Mouse (Mus musculus) MEL (cell line): ENCODE results near the gene Gm17268. TPM values are rescaled to one million over a fixed set of nuclear protein-coding genes. Genes with fewer than 3 reads are reported as not detected.

Source experiments
- DNase-seq: peaks from one replicate; pipeline ENCODE4 v3.0.0; 2011; ENCODE audit warnings: low read depth, low spot score
- H3K27ac ChIP-seq: 2 replicates; pipeline ENCODE4 v1.5.1; 2012; ENCODE audit warnings: low read depth, mild to moderate bottlenecking, control low read depth, low read length, moderate library complexity; ENCODE audit not compliant: control insufficient read depth
- H3K27me3 ChIP-seq, 2 experiments: fragments of 150-350 bp in 1 of 2; sonication (generic) in 1 of 2; 2 replicates each; pipeline ENCODE4 v1.6.1; 2012; ENCODE audit warnings: low read length in 2 of 2, mild to moderate bottlenecking in 2 of 2, improper control_type of control experiment in 1 of 2, moderate library complexity in 1 of 2; ENCODE audit not compliant: insufficient read depth in 2 of 2, control insufficient read depth in 1 of 2
- H3K36me3 ChIP-seq, 2 experiments: 2 replicates each; pipeline ENCODE4 v1.6.1; 2012 to 2014; ENCODE audit warnings: low read length in 2 of 2, improper control_type of control experiment in 1 of 2, inconsistent platforms in 1 of 2, mild to moderate bottlenecking in 1 of 2; ENCODE audit not compliant: insufficient read depth in 2 of 2, control insufficient read depth in 1 of 2
- H3K4me1 ChIP-seq, 2 experiments: fragments of 150-350 bp in 1 of 2; sonication (generic) in 1 of 2; 2 replicates each; pipeline ENCODE4 v1.6.1; 2012; ENCODE audit warnings: low read length in 2 of 2, improper control_type of control experiment in 1 of 2, mild to moderate bottlenecking in 1 of 2; ENCODE audit not compliant: insufficient read depth in 2 of 2, control insufficient read depth in 1 of 2
- H3K4me3 ChIP-seq, 2 experiments: fragments of 150-350 bp in 1 of 2; sonication (generic) in 1 of 2; 2 replicates each; pipeline ENCODE4 v1.5.1; 2012; ENCODE audit warnings: low read depth in 2 of 2, low read length in 2 of 2, mild to moderate bottlenecking in 2 of 2, moderate library complexity in 2 of 2, control low read depth in 1 of 2, improper control_type of control experiment in 1 of 2; ENCODE audit not compliant: control insufficient read depth in 1 of 2, insufficient read depth in 1 of 2
- H3K79me2 ChIP-seq: 2 replicates; pipeline ENCODE4 v1.6.1; 2012; ENCODE audit warnings: mild to moderate bottlenecking, low read length, moderate library complexity; ENCODE audit not compliant: control insufficient read depth, poor library complexity, insufficient read depth
- H3K9ac ChIP-seq: 2 replicates; pipeline ENCODE4 v1.6.1; 2012; ENCODE audit warnings: low read depth, mild to moderate bottlenecking, control low read depth, low read length, moderate library complexity; ENCODE audit not compliant: control insufficient read depth, poor library complexity, severe bottlenecking
- H3K9me3 ChIP-seq: fragments of 150-350 bp; sonication (generic); replicated peaks from 2 replicates; pipeline ENCODE4 v1.6.1; 2012; ENCODE audit warnings: mild to moderate bottlenecking, low read length, improper control_type of control experiment, moderate library complexity; ENCODE audit not compliant: insufficient read depth
- BHLHE40 ChIP-seq: IDR thresholded peaks from 2 replicates; pipeline ENCODE4 v1.6.1; 2012; ENCODE audit warnings: low read depth, mild to moderate bottlenecking, inconsistent platforms, low read length, improper control_type of control experiment, borderline replicate concordance
- CHD1 ChIP-seq: IDR thresholded peaks from 2 replicates; pipeline ENCODE4 v1.6.1; 2012; ENCODE audit warnings: low read depth, mild to moderate bottlenecking, inconsistent platforms, low read length, improper control_type of control experiment
- ELF1 ChIP-seq: IDR thresholded peaks from 2 replicates; pipeline ENCODE4 v1.6.1; 2014; ENCODE audit warnings: low read depth, mild to moderate bottlenecking, inconsistent platforms, low read length, improper control_type of control experiment, moderate library complexity
- EP300 ChIP-seq, 2 experiments: IDR thresholded peaks; 2 replicates each; pipeline ENCODE4 v1.6.1; 2011; ENCODE audit warnings: improper control_type of control experiment in 2 of 2, low read length in 2 of 2, low read depth in 1 of 2, mild to moderate bottlenecking in 1 of 2
- ETS1 ChIP-seq: IDR thresholded peaks from 2 replicates; pipeline ENCODE4 v1.6.1; 2012; ENCODE audit warnings: low read depth, mild to moderate bottlenecking, inconsistent platforms, low read length, improper control_type of control experiment, moderate library complexity
- GATA1 ChIP-seq: IDR thresholded peaks from 2 replicates; pipeline ENCODE4 v1.6.1; 2011; ENCODE audit warnings: low read depth, low read length, improper control_type of control experiment
- HCFC1 ChIP-seq: IDR thresholded peaks from 2 replicates; pipeline ENCODE4 v1.6.1; 2012; ENCODE audit warnings: low read depth, mild to moderate bottlenecking, inconsistent platforms, low read length, improper control_type of control experiment, moderate library complexity
- MAFK ChIP-seq: IDR thresholded peaks from 2 replicates; pipeline ENCODE4 v1.6.1; 2011; ENCODE audit warnings: low read depth, mild to moderate bottlenecking, low read length, improper control_type of control experiment, borderline replicate concordance
- MAZ ChIP-seq: IDR thresholded peaks from 2 replicates; pipeline ENCODE4 v1.6.1; 2012; ENCODE audit warnings: low read depth, mild to moderate bottlenecking, inconsistent platforms, low read length, improper control_type of control experiment
- NELFE ChIP-seq: IDR thresholded peaks from 2 replicates; pipeline ENCODE4 v1.6.1; 2011; ENCODE audit warnings: low read depth, low read length, improper control_type of control experiment
- POLR2AphosphoS5 ChIP-seq: IDR thresholded peaks from 2 replicates; pipeline ENCODE4 v1.6.1; 2012; ENCODE audit warnings: low read depth, borderline replicate concordance, mild to moderate bottlenecking, inconsistent platforms, low read length, moderate library complexity, mixed read lengths
- RCOR1 ChIP-seq: IDR thresholded peaks from 2 replicates; pipeline ENCODE4 v1.6.1; 2012; ENCODE audit warnings: low read depth, mild to moderate bottlenecking, inconsistent platforms, low read length, improper control_type of control experiment
- SIN3A ChIP-seq: IDR thresholded peaks from 2 replicates; pipeline ENCODE4 v1.6.1; 2012; ENCODE audit warnings: low read length, improper control_type of control experiment, inconsistent platforms
- TAL1 ChIP-seq: IDR thresholded peaks from 2 replicates; pipeline ENCODE4 v1.6.1; 2012; ENCODE audit warnings: mild to moderate bottlenecking, inconsistent platforms, low read length, moderate library complexity, mixed read lengths
- TBP ChIP-seq: IDR thresholded peaks from 2 replicates; pipeline ENCODE4 v1.8.0; 2011; ENCODE audit warnings: low read depth, low read length, improper control_type of control experiment
- TCF12 ChIP-seq: IDR thresholded peaks from 2 replicates; pipeline ENCODE4 v1.6.1; 2014; ENCODE audit warnings: low read depth, mild to moderate bottlenecking, inconsistent platforms, low read length, improper control_type of control experiment, moderate library complexity
- USF1 ChIP-seq: IDR thresholded peaks from 2 replicates; pipeline ENCODE4 v1.6.1; 2014; ENCODE audit warnings: low read depth, mild to moderate bottlenecking, inconsistent platforms, low read length, improper control_type of control experiment, moderate library complexity
- USF2 ChIP-seq, 2 experiments: IDR thresholded peaks; 2 replicates each; pipeline ENCODE4 v1.6.1; 2011 to 2012; ENCODE audit warnings: improper control_type of control experiment in 2 of 2, low read length in 2 of 2, borderline replicate concordance in 1 of 2, inconsistent platforms in 1 of 2, low read depth in 1 of 2, mild to moderate bottlenecking in 1 of 2; ENCODE audit not compliant: insufficient read depth in 1 of 2
- ZC3H11A ChIP-seq: IDR thresholded peaks from 2 replicates; pipeline ENCODE4 v1.6.1; 2012; ENCODE audit warnings: low read depth, mild to moderate bottlenecking, inconsistent platforms, low read length, improper control_type of control experiment
- ZKSCAN1 ChIP-seq: IDR thresholded peaks from 2 replicates; pipeline ENCODE4 v1.6.1; 2012; ENCODE audit warnings: low read depth, mild to moderate bottlenecking, inconsistent platforms, low read length, improper control_type of control experiment, moderate library complexity
- ZMIZ1 ChIP-seq: IDR thresholded peaks from 2 replicates; pipeline ENCODE4 v1.6.1; 2012; ENCODE audit warnings: low read depth, mild to moderate bottlenecking, inconsistent platforms, low read length, improper control_type of control experiment, moderate library complexity
- ZNF384 ChIP-seq: IDR thresholded peaks from 2 replicates; pipeline ENCODE4 v1.6.1; 2012; ENCODE audit warnings: low read depth, mild to moderate bottlenecking, inconsistent platforms, low read length, improper control_type of control experiment
- polyA plus RNA-seq, 2 experiments: library from polyadenylated mRNA; stranded (reverse) in 1 of 2; unstranded in 1 of 2; fragments of >175 nt in 1 of 2; fragments of >200 nt in 1 of 2; gene quantifications; 2 replicates each; pipeline versions ENCODE4 v1.2.1 to v1.2.4; 2012; ENCODE audit warnings: low replicate concordance in 2 of 2, low read depth in 1 of 2; ENCODE audit not compliant: insufficient read length in 2 of 2, insufficient read depth in 1 of 2, missing spikeins in 1 of 2
- total RNA-seq: library from RNA; depleted of rRNA; stranded (reverse); fragments of 300-350 nt; gene quantifications from 2 replicates; pipeline ENCODE4 v1.2.3, GENCODE M21; 2012

Gm17268 gene
- total and polyA plus RNA-seq, 3 experiments, result not detected

- peaks cover 0 to 8% of the 10 kb centered on the region in 2 experiments; a peak in 2 of 4 replicates for H3K36me3 ChIP-seq
- H3K27ac ChIP-seq, result no peak within 1 kb of the TSS
- no peaks in the 10 kb centered on the region for H3K9me3 ChIP-seq
- no peak for DNase-seq
- H3K4me3 ChIP-seq, result no peak within 1 kb of the TSS
- no peaks in the 10 kb centered on the region for H3K79me2 ChIP-seq
- no peak within 1 kb of the TSS for H3K9ac ChIP-seq
- TF ChIP-seq ETS1, result no peak
- TF ChIP-seq TBP, result no peak
- TF ChIP-seq TAL1, result no peak
- no peak for TF ChIP-seq ELF1
- peak; percentile 69 for TF ChIP-seq ZNF384
- TF ChIP-seq MAZ, result no peak
- H3K27me3 ChIP-seq, result no peaks in the 10 kb centered on the region
- peaks cover 2 to 6% of the 10 kb centered on the region in 2 experiments; a peak in 3 of 4 replicates for H3K4me1 ChIP-seq
Observed at GRCm38 (mm10) chr11:82045471-82045870, 7.1 kb upstream of the Gm17268 start, which contains the start of gene Ccl7. Gene Ccl7 (plus strand): TSS chr11:82045712.

- Histone ChIP-seq H3K36me3 (peaks cover 0 to 8% of the 10 kb centered on the region in 2 experiments; a peak in 2 of 4 replicates), H3K27ac (peak overlapping the region; percentile 77), H3K9ac (no peak overlapping the region), H3K4me3 (no peak overlapping the region), H3K79me2 (no peaks in the 10 kb centered on the region), H3K27me3 (no peaks in the 10 kb centered on the region), H3K4me1 (peaks cover 2 to 6% of the 10 kb centered on the region in 2 experiments; a peak in 3 of 4 replicates), H3K9me3 (no peaks in the 10 kb centered on the region)
- peak; percentile 89 for DNase-seq
- TF ChIP-seq GATA1, result peak; percentile 92
- TF ChIP-seq ELF1, result no peak
- TF ChIP-seq RCOR1, result peak; percentile 74
- TF ChIP-seq NELFE, result no peak
- no peak for TF ChIP-seq HCFC1
- no peak for TF ChIP-seq ZC3H11A
- no peak for TF ChIP-seq USF2 (IDR thresholded peaks at IDR 0.05; ENCODE audit: borderline replicate concordance in 1 of 2, insufficient read depth in 1 of 2, low read depth in 1 of 2, low read length in 2 of 2)
- TF ChIP-seq MAFK, result no peak
- TF ChIP-seq ZKSCAN1, result no peak
- TF ChIP-seq ZMIZ1, result no peak
- TF ChIP-seq TAL1, result peak; percentile 49
- TF ChIP-seq USF1, result peak; percentile 70; the same call in 1 of the 2 replicates
- peak; percentile 85 to 92 for TF ChIP-seq EP300 (IDR thresholded peaks at IDR 0.05; ENCODE audit: low read depth in 1 of 2, low read length in 2 of 2)
- no peak for TF ChIP-seq POLR2AphosphoS5
- peak; percentile 96 for TF ChIP-seq TCF12
- 0 out of 2 replicates have a peak, but pooled peaks have one; percentile 6 for TF ChIP-seq BHLHE40
- TF ChIP-seq ETS1, result peak; percentile 86; the same call in 1 of the 2 replicates
- TF ChIP-seq TBP, result no peak
- TF ChIP-seq SIN3A, result peak; percentile 43
- TF ChIP-seq CHD1, result no peak
Observed at GRCm38 (mm10) chr11:82041671-82042080, 3.3 kb upstream of the Gm17268 start.
